Mouse (Mus musculus) Patski (cell line): Measurements from ENCODE around the gene Gdpd1. TPM values are rescaled to one million over a fixed set of nuclear protein-coding genes. Genes with fewer than 3 reads are reported as not detected.

Experiments
- ATAC-seq: fragments of 100-300 bp; one replicate; pipeline ENCODE4 v1.8.0; 2021
- CTCF ChIA-PET: fragments of 350-600 bp; sonication (Branson Sonifier 250); formaldehyde crosslinking; loops from one replicate; lab custom pipeline; 2022; ENCODE audit warnings: inconsistent platforms; lab: Charles Lee
- POLR2A ChIA-PET: fragments of 350-600 bp; sonication (Branson Sonifier 250); formaldehyde crosslinking; loops from one replicate; lab custom pipeline; 2022; ENCODE audit warnings: antibody characterized with exemption, inconsistent platforms; lab: Charles Lee
- DNase-seq: peaks from one replicate; pipeline ENCODE4 v3.0.0-alpha.2; 2011; ENCODE audit warnings: low read depth, low spot score
- H3K27me3 ChIP-seq: fragments of 371-371 bp; one replicate; pipeline ENCODE4 v1.5.1; 2021
- CTCF ChIP-seq: fragments of 100-300 bp; IDR thresholded peaks from one replicate; pipeline ENCODE4 v1.5.1; 2021
- in situ Hi-C: fragments of 300-500 bp; cut with MboI; formaldehyde crosslinking; loops from 3 replicates; pipeline ENCODE4 v1.11.1; 2018; ENCODE audit warnings: low pct_unique_long_range_greater_than_20kb, mixed read lengths
- polyA plus RNA-seq: library from polyadenylated mRNA; unstranded; gene quantifications from one replicate; pipeline ENCODE4 v1.2.3, GENCODE M21; 2021

Gdpd1 gene
- polyA plus RNA-seq, 1 experiment from 2014 or later, result 36.5 TPM

- H3K27me3 ChIP-seq, result no peaks in the 10 kb centered on the region
- in situ Hi-C loops, result loop anchor here (25.0 kb wide), 1 partner anchor 220 kb away; no protein-coding TSS in a partner anchor
- DNase-seq (peak; percentile 65), ATAC-seq (no peak)
- ChIA-PET POLR2A (no interaction called here), CTCF (no interaction called here)
- TF ChIP-seq CTCF, result no peak
Observed at GRCm38 (mm10) chr11:87007371-87007770, 66.5 kb downstream of the Gdpd1 start.

GRCm38 (mm10) chr11:87004960-87005755 is 68.7 kb downstream of the Gdpd1 start:
- H3K27me3 ChIP-seq, result no peaks in the 10 kb centered on the region
- DNase-seq, result no peak
- POLR2A ChIA-PET, result no interaction called here
- no peak for TF ChIP-seq CTCF
- CTCF ChIA-PET, result no interaction called here
- ATAC-seq, result no peak
- in situ Hi-C loops, result loop anchor here (5.0 to 25.0 kb wide), 2 partner anchors 218 to 348 kb away; no protein-coding TSS in a partner anchor

GRCm38 (mm10) chr11:87002078-87002829 is 71.6 kb downstream of the Gdpd1 start:
- POLR2A ChIA-PET, result no interaction called here
- CTCF ChIA-PET, result no interaction called here
- TF ChIP-seq CTCF, result no peak
- in situ Hi-C loops, result loop anchor here (5.0 to 25.0 kb wide), 2 partner anchors 215 to 345 kb away; no protein-coding TSS in a partner anchor
- ATAC-seq, result no peak
- H3K27me3 ChIP-seq, result no peaks in the 10 kb centered on the region
- DNase-seq, result no peak

DNA sequence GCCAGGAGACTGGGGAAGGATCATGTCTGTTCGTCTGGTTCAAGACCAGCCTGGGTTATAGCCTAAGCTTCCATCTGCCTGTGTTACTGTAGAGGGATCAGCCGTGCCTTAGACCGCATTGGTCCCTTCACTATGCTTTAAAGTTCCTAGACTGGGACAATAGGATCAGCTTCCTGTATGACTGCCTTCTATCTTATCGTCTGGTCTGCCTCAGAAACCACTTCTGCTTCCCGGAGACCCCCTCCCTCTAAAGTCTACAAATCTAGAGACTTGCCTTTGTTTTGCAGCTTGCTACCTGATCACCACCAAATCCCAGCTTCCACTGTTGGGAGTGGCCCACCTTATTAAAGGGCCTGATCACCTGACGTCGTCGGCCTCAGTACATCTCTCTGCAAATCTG is 72.6 kb downstream of the Gdpd1 start:
- ChIA-PET POLR2A (interaction anchor here (0.5 to 0.7 kb wide), 2 partner anchors 96 to 107 kb away, joined by 3 to 5 read pairs; no protein-coding TSS in a partner anchor), CTCF (interaction anchor here (1.3 kb wide), 1 partner anchor 104 kb away, joined by 4 read pairs; no protein-coding TSS in a partner anchor)
- no peak for TF ChIP-seq CTCF
- DNase-seq (no peak), ATAC-seq (no peak)
- in situ Hi-C loops, result loop anchor here (5.0 to 25.0 kb wide), 2 partner anchors 214 to 344 kb away; no protein-coding TSS in a partner anchor
- H3K27me3 ChIP-seq, result no peaks in the 10 kb centered on the region

GRCm38 (mm10) chr11:86996266-86996665 is 77.6 kb downstream of the Gdpd1 start:
- no peaks in the 10 kb centered on the region for H3K27me3 ChIP-seq
- ChIA-PET POLR2A (interaction anchor here (0.6 kb wide), 1 partner anchor 64 kb away, joined by 3 read pairs; no protein-coding TSS in a partner anchor), CTCF (interaction anchor here (1.2 to 1.9 kb wide), 8 partner anchors 18 to 195 kb away, joined by 3 to 8 read pairs (median 4); no protein-coding TSS in a partner anchor)
- in situ Hi-C loops, result loop anchor here (10.0 kb wide), 1 partner anchor 91 kb away; no protein-coding TSS in a partner anchor
- no peak for TF ChIP-seq CTCF
- ATAC-seq, result no peak
- no peak for DNase-seq

- TF ChIP-seq CTCF, result peak; percentile 94
- POLR2A ChIA-PET, result interaction anchor here (0.6 to 1.2 kb wide), 3 partner anchors 36 to 98 kb away, joined by 3 read pairs; no protein-coding TSS in a partner anchor
- no peaks in the 10 kb centered on the region for H3K27me3 ChIP-seq
- in situ Hi-C loops, result loop anchor here (10.0 kb wide), 1 partner anchor 91 kb away; no protein-coding TSS in a partner anchor
- DNase-seq (no peak), ATAC-seq (no peak)
- CTCF ChIA-PET, result interaction anchor here (0.6 to 1.9 kb wide), 14 partner anchors 12 to 195 kb away, joined by 3 to 11 read pairs (median 4); no protein-coding TSS in a partner anchor
Observed at GRCm38 (mm10) chr11:86995625-86996221, 78.1 kb downstream of the Gdpd1 start.

GRCm38 (mm10) chr11:86994791-86995624 is 78.9 kb downstream of the Gdpd1 start:
- no peaks in the 10 kb centered on the region for H3K27me3 ChIP-seq
- no peak for ATAC-seq
- no peak for TF ChIP-seq CTCF
- POLR2A ChIA-PET, result interaction anchor here (0.5 to 1.2 kb wide), 4 partner anchors 35 to 132 kb away, joined by 3 read pairs; no protein-coding TSS in a partner anchor
- in situ Hi-C loops, result loop anchor here (5.0 to 10.0 kb wide), 2 partner anchors 38 to 90 kb away; no protein-coding TSS in a partner anchor
- DNase-seq, result no peak
- CTCF ChIA-PET, result interaction anchor here (0.6 to 1.9 kb wide), 14 partner anchors 11 to 194 kb away, joined by 3 to 11 read pairs (median 4); no protein-coding TSS in a partner anchor

- no peak for TF ChIP-seq CTCF
- CTCF ChIA-PET, result interaction anchor here (1.3 to 1.9 kb wide), 4 partner anchors 15 to 114 kb away, joined by 4 to 11 read pairs (median 6); no protein-coding TSS in a partner anchor
- POLR2A ChIA-PET, result interaction anchor here (0.7 kb wide), 1 partner anchor 38 kb away, joined by 3 read pairs; no protein-coding TSS in a partner anchor
- in situ Hi-C loops, result loop anchor here (5.0 to 10.0 kb wide), 2 partner anchors 37 to 90 kb away; no protein-coding TSS in a partner anchor
- DNase-seq (no peak), ATAC-seq (no peak)
- no peaks in the 10 kb centered on the region for H3K27me3 ChIP-seq
Observed at GRCm38 (mm10) chr11:86994330-86994729, 79.5 kb downstream of the Gdpd1 start.
